Mouse (Mus musculus): ENCODE measurements around the gene Lrrfip1.

The Lrrfip1 gene

DNA sequence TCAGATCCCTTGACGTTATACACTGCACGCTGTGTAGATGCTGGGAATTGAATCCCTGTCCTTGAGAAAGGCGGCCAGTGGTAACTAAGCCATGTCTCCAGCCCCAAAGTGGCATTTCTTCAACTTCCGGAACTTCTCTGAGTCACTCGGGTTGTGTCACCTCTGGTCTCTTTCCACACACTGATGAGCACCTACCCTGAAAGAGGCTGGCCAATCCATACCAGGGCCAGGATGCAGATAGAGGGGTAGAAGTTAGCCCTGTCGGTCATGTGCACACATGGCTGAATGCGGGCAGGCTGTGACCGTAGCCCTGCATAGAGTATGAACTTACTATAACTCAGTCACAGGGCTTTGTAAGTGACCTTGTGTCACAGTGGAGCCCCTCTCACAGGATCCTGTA is 57.9 kb downstream of the Lrrfip1 start:
- DNase-seq (ENCODE audit: low read depth, low spot score), result no peak

DNA sequence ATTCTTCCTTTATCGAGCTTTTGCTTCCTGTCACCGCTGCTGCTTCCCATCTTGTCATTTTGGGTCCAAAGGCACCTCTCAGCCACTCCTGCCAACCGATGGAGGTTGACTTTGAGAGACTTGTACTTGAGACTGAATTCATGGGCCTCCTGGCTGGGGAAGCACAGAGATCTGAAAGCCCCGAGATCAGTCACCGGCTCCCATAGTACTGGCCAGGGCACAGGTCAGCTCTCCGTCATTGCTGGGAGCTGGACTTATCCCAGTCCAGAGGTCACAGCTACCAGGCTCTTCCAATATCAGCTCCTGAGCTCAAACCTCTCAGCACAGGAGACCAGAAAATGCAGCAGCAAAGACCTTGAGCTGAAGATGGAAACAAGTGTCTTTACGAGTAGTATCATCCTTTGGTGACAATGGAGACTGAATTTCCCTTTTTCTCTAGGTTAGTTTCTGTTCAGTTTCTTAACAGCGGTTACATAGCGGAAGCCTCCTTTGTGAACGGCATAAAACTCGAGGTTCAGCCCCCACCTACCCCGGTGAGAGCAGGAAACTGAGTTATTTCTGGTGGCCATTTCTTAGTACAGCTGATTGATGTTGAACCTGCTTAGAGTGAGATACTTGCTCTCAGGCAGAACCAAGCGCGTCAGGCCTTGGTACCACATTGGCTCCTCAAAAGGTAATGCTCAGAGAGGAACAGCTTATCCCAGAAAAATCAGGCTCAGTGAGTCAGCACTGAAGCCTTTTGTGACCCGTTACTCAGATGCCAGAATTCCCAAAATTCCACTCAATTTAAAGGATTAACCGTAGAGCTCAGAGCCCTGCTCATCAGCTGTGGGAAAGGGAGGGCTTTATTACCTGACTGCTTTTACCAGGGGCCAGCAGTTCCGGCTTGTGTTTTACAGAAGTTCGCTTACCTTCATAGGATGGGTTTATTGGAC is 59.0 kb downstream of the Lrrfip1 start:
- DNase-seq (ENCODE audit: low read depth, low spot score), result peak; percentile 47

DNA sequence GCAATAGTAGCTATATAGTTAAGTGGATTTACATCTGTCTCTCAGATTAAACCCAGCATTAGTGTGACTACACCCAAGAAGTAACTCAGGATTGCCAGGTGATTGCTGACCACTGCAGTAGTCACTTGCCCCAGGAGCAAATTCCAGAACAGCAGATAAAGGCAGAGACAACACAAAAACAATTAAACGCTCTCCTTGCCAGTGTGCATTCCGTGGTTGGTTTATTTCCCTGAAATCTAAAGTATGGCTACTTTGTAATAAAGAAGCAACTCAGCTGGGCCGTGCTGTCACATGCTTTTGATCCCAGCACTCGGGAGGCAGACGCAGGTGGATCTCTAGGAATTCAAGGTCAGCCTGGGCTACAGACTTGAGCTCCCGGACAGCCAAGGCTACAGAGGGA is 59.7 kb downstream of the Lrrfip1 start:
- DNase-seq (ENCODE audit: low read depth, low spot score), result no peak

DNA sequence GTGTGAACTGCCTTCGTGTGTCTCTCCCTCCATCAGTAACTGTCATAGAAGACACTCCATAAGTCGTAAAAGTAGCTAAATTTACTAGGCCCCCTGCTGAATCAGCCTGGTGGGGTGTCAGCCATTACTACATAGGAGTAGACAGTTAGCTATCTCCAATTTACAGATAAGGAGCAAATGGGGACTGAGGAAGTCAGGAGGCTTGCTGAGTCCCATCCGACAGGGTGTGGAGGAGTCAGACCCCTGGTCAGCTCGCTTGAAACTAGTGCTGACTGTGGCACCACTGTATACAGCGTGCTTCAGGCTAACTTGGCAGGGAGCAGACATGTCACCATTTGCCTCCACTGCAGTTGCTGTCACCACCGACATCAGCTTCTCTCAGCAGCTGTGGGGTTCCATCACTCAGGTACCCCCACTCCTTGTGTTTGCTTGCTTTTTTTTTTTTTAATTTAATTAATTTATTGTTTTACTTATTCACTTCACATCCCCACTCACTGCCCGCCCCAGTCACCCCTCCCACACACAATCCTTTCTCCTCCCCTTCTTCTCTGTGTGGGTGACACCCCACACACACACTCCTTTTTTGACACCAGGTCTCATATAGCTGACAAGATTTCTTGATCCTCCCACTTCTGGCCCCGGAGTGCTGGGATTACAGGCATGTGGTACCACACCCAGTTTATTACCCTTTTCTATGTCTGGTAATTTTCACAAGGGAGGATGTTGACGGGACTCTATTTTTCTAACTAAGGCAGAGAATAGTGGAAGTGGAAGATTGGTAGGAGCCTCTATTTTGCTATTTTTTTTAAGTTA is 61.5 kb downstream of the Lrrfip1 start:
- DNase-seq (ENCODE audit: low read depth, low spot score), result no peak

DNA sequence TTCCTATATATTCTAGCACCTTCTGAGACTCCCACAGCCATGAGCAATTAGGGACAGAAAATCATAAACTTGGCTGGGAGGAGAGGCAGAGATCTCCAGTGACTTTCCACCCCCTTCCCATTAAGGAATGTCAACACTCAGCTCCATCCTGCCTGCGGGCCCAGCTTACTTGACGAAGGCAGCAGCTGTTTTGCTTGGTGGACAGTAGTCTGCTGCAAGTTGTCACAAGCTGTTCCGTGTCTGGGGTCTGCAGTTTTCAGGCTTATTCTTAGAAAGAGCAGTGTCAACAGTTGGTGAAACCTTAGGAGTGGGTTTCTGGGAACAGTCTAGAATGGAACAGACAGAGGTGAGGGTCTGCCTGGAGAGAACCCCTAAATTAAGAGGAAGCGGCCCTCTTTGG is 62.6 kb downstream of the Lrrfip1 start:
- no peak for DNase-seq (ENCODE audit: low read depth, low spot score)

DNA sequence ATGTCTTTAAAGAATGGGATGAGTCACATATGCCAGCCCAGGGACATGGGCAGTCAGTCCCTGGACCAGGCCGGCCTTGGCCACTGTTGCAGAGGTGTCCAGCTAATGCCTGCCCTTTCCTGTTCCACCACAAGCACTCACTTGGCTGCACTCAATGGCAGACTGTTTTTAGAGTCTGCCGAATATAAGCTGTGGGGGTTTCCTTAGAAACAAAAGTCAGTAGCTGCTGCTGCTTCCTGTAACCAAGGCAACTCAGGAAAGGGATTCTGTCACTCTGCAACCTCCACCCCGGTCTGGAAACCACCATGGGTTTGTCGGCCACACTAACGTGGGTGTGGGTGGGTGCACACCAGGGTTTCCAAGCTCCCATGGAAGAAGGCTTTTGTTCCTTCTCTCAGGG is 63.8 kb downstream of the Lrrfip1 start:
- peak; percentile 91 for DNase-seq (ENCODE audit: low read depth, low spot score)

DNA sequence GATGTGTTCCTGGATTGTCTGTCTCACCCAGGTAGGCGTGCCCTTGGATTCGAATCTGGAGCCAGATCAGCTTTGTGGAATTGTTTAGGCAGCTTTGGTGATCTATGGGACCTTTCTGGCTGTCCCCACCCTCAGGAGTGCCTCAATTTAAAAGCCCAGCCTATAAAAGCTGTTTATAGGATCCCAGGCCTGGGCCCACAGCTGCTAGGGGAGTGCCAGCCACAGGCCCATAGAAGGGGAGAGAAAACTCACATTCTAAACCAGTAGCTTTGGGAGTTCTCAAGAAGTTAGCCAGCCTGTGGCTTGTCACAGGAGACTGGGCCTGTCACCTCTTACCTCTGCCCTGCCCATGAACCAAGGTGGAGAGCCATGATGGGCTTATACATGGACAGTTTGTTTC is 65.5 kb downstream of the Lrrfip1 start:
- no peak for DNase-seq (ENCODE audit: low read depth, low spot score)

DNA sequence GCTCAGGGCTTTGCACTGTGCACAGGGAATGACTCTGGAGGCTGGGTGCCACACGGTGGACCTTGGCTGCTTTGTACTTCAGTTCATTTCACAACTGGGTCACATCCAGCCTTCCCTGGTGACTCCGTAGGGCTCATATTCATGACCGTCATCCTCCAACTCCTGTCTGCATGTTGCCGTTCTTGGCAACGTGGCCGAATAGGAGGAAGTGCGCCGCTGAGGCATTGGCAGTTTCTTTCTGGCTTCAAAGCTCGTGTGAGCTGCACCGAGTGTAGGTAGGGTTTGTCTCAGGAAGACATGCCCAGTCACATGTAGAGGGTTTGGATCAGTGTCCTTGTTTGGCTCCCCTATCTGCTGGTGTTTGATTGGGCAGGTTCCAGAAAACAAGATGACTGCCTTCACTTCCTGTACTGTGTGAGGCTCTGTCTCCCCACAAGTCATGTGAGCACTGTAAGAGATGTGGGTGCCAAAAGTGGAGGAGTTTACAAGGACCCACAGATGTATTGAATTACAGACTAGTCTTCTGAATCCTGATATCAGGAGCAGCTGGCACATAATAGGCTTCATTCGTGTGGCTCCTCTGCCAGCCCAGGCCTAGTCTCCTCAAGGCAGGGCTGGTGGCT is 66.5 kb downstream of the Lrrfip1 start:
- peak; percentile 76 for DNase-seq (ENCODE audit: low read depth, low spot score)

DNA sequence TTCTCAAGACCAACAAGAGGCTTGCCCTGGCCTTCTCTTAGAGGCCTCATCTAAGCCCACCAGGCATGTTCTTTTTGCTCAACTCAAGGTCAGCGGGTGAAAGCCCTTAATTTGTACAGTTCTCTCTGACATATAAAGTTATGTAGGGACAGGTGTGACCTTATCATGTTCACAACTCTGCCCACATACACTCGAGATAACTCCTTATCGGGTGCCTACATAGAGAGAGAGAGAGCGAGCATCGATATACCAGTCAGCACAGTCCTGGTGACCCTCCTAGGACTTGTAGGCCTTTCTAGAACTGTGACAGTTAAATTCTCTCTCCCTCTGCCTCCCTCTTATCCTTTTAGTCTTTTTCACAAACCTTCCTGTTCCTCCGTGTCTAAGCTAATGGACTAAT is 67.5 kb downstream of the Lrrfip1 start:
- DNase-seq (ENCODE audit: low read depth, low spot score), result no peak

DNA sequence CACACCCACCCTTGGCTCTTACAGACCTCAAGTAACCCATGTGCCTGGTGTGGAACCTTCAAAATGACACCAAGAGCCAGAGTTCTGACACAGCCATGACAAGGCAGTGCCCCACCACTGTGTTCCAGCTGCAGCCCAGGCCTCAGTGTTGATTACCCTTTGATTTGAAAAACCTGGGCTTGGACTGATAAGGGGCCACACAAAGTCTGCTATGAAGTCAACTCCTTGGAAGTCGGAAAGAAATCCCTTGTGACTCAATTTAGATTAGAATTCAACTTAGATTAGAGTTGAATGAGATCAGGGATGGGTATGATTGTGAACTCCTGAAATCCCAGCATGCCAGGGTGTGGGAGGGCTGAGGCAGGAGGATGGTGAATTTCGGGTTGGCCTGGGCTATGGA is 68.1 kb downstream of the Lrrfip1 start:
- no peak for DNase-seq (ENCODE audit: low read depth, low spot score)

DNA sequence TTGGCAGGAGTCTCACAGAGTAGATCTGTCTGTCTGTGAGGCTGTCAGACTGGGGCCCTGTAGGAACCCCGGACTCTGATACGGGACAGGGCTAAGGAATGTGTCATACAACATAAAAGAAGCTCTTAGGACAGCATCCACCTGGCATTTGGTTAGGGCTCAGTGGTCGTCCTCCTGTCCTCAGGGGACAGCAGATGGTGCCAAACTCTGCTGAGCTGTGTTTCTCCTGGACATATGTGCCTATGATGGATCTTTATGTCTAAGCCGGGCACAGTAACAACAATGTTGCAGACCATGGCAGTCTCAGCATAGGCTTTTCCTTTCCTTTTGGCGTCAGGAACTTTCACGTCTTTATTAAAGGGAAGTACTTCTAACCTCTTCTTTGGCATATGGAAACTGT is 69.2 kb downstream of the Lrrfip1 start:
- no peak for DNase-seq (ENCODE audit: low read depth, low spot score)

DNA sequence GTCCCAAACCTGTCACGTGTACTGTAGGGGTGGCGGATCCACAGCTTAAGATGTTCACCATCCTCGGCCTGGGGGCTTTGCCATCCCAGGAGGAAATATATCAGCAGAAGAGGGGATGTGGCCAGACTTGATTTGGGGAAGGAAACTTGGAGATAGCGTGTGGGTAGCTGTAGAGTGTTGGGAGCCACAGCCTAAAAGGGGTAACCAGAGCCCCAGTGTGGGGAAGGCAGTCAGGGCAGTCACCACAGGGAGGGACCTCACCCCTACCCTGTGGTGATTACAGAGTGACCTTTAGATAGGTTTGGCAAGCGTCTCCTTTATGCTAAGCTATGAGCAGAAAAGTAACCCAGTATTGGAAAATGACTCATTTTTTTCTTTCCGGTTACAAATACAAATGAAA is 71.0 kb downstream of the Lrrfip1 start:
- DNase-seq (ENCODE audit: low read depth, low spot score), result no peak

DNA sequence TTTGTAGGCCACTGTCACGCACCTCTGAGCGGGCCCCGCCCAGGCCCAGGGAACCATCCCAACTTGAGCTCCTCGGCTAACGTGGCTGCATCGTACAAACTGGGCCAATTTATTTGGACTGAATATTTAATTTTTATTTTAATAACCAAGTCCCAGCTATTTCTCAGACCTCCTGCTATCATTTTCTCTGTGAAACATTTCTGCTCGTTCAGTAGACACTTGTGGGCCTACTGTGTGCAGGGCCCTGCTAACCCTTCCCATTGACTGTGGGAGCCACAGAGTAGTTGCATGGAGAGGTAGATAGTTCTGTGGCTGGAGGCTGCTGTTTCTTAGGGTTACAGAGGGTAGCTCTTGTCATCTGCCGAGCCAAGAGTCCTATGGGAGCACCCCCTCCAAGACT is 72.0 kb downstream of the Lrrfip1 start:
- no peak for DNase-seq (ENCODE audit: low read depth, low spot score)

DNA sequence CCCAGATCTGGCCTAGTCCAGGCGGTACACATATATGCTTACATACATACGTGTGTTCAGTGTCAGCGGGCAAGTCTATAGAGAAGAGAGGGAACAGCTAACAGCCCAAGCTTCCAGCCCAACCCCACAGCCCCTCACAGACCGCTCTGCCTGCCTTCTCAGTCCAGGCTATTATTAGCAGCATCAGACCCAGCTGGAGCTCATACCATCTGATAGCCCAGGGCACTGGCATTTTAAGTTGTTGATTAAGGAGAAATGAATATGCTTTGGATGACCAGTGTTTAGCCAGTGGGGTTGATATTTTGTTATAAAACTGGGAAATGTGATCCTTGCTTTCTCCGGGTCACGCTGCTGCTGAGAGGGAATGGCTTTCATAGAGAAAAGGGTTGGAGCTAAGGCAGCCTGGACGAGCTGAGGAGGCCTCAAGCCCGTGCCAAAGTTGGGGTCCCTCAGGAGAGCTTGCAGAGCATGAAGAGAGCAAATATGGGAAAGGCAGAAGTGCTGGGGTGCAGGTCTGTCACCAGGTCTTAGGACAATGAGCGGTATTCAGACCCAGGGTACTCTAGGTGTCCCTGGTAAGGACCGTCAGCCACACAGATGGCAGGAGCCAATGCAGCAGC is 73.2 kb downstream of the Lrrfip1 start:
- DNase-seq (ENCODE audit: low read depth, low spot score), result no peak

DNA sequence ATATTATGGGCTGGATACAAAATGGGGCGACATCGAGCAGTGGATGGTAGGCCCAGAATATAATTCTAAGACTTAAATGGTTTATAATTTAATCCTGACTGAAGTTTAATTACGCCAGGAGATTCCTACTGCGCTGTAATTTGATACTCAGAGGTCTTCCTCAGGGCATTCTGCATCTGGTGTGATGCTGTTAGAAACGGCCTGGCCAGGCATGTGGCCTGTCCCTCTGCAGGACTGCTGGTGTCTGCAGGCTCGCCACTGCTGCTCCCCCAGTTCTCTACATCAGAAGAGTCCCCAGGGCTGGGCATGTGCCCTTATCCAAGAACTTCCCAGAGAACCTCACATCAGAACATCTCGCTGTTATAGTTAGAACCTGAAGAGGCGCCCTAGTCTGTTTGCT is 78.4 kb downstream of the Lrrfip1 start:
- no peak for DNase-seq (ENCODE audit: low read depth, low spot score)

DNA sequence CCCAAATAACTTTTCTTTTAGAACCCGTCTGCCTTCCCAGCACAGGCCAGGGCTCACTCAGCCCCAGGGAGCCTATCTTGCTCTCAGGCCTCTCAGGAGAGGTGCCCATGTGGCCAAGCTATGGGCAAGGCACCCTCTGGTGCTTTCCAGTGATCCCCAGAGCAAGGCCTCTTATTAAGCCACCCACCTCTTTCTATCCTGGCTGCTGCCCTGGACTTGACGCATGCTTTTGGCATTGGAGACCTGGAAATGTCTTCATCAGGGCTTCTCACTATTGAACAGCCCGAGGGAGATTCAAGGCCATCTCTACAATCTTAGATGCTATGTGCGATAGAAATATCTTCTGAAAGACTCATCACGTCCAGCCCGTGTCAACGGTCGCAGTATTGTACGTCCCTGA is 78.9 kb downstream of the Lrrfip1 start:
- DNase-seq (ENCODE audit: low read depth, low spot score), result no peak

DNA sequence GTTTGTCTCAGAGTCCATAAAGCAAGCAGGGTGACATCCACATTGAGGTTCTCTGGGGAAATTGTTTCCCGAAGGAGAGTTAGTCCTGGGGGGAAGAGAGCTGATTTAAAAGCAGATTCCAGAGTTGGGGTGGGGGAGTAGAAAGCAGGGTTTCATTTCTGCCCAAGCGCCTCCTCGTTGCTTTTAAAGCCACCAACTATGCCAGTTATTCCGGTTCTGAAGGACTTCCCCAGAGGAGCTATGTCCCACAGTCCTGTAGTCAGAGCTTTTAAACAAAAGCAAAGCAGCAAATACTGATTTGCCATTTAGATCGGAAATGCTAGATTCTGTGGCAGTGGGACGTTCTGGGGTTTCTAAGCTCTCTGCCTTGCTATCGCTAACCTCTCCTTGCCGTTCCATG is 79.4 kb downstream of the Lrrfip1 start:
- no peak for DNase-seq (ENCODE audit: low read depth, low spot score)

DNA sequence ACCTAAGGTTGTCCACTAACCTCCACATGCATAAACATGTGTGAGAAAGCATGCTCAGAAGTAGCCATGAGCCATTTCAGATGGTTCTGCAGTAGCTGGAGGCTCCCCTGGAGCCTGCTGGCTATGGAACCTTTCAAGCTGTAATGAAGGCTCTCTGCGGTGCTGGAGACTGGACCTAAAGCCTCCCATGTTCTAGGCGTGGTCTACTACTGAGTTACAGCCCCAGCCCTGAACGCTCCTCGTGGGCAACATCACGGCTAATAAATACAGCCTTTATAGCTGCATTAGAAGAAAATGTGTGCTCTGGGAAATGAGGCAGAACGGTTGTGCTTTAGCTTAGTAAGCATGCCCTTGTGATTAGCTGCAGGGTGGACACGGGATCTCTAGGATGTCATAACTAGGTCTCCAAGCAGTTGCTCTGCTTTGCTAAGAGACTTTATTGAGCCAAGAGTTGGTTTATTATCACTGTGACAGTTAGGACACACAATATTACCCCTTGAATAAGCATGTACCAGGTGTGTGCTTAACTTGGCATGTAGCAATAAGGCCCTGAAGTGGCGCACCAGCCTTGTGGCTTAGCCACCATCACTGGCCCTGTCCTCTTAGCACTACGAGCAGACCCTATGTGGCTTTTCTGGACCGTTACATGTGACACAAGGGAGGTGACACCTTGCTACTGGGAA is 81.3 kb downstream of the Lrrfip1 start:
- DNase-seq (ENCODE audit: low read depth, low spot score), result no peak

DNA sequence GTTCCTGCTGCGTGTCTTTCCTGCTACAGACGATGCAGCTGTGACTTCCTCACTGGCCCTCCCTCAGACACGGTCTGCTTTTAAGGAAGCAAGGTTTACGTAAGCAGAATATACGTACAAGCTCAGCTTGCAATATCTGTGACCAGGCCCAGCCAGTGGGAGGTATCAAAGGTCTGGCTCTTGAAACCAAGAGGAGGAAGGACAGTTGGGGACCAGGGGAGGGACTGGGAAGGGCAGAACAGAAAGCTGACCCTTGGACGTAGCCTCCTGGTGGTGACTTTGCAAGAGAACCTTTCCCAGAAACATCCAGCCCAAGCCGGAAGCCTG is 81.8 kb downstream of the Lrrfip1 start:
- DNase-seq (ENCODE audit: low read depth, low spot score), result no peak

DNA sequence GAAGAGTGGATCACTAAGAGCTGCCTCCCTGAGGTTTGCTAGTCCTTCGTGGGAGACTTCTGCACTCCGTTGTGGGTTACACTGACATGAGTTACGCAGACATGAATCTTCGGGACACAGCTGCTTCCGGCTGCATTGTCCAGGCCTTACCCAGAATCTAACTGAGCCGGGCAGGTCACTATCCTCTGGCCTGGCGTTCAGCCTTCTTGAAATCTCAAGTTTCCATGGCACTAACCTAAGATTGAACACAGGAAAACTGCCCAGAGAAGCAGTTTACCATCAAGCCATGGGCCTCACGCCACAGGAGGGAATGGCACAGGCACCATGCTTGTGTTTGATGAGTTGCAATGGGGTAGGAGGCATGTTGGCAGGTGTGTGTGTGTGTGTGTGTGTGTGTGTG is 85.8 kb downstream of the Lrrfip1 start:
- no peak for DNase-seq (ENCODE audit: low read depth, low spot score)

DNA sequence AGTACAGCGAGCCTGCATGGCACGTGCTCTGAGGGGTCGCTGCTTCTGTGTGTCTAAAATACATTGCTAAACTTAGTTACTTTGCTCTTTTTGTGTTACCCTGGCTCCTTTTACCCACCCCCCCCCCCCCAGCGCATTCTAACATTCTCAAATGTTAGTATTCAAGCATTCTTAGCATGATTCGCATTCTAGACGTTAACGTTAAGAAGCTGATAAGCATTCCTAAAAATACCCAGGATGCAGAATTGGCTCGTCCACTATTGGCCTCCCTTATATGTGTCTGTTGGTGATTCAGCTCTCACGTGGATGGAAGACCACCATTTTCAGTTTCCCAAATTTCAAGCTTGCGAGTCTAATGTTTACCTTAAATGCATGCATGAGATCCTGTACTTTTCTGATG is 86.5 kb downstream of the Lrrfip1 start:
- DNase-seq (ENCODE audit: low read depth, low spot score), result no peak

DNA sequence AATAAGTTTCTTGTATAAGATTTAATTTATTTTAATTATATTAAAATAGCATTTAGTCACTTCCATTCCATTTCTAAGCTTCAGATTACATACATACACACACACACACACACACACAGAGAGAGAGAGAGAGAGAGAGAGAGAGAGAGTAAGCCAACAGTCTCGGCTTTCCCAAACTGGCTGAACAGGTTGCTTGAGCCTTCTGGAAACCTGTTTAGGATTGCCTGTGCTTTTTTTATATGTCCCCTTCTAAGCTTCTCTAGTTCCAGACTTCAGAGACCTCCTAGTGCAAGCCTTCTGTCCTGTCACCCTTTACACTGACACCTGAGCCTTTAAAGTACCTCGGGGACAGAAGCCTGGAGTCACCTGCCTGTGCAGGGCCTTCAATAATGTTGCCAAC is 87.1 kb downstream of the Lrrfip1 start:
- no peak for DNase-seq (ENCODE audit: low read depth, low spot score)

Measured in brain, adult 2 months (tissue).